Mouse (Mus musculus) lung, postnatal 25 days (tissue): ENCODE results near the gene Cracr2a.
"Not testable (repeated sequence)": the region's sequence is repeated elsewhere in the genome, so short reads cannot be mapped to it uniquely, and the experiment has no call there.

Experiments used
- DNase-seq: peaks from one replicate; pipeline ENCODE4 v3.0.0; 2022; ENCODE audit warnings: low spot score

The Cracr2a gene

DNA sequence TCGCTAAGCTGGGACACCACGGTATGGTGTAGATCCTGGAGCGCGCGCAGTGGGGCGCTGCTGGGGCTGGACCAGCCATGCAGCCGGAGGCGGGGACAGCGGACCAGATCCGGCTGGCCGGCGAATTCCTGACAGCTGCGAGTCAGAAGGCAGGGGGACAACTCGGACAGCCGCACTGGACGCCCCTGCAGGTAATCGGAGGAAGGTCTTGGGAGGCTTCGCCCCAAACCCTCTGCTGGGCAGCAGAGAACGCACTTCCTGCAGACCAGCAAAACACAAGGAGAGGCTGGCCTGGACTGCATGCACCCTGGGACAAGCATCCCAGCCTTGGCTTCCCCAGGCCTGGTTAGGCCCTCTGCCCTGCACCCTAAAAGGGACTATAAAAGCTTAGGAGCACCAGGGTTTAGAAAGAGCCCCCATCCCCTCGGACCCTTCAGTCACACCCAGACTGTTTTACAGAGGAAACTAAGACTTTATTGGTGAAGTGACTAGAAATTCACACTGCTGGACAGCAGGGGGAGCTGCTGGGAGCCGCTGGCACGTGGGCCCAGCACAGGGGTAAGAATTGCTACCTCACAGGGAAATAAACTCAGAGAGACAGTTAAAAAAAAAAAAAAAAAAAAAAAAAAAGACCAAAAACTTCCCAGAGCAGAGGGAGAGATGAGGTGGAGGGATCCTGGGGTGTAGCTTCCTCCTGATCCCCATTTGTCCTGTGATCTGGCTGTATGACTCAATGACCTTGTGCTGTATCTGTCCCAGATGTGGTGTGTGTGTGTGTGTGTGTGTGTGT, at the start of gene Cracr2a:
Gene Cracr2a (plus strand): TSS at position 108 of the 790 bp plus-strand sequence.
- DNase-seq: peak; percentile 89

DNA sequence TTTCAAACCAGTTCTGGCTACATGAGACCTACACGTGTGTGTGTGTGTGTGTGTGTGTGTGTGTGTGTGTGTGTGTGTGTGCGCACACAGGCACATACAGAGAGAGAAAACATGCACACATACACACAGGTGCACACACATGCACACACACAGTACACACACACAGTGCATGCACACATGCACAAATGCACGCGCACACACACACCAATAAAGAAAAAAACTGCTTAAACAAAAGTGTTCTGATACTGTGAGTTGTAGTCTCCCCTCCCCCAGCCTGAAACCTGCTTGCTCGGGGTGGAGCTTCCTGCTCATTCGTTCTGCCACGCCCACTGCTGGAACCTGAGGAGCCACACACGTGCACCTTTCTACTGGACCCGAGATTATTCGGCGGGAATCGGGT, 47.4 kb upstream of the Cracr2a start:
- DNase-seq: not testable (repeated sequence)

DNA sequence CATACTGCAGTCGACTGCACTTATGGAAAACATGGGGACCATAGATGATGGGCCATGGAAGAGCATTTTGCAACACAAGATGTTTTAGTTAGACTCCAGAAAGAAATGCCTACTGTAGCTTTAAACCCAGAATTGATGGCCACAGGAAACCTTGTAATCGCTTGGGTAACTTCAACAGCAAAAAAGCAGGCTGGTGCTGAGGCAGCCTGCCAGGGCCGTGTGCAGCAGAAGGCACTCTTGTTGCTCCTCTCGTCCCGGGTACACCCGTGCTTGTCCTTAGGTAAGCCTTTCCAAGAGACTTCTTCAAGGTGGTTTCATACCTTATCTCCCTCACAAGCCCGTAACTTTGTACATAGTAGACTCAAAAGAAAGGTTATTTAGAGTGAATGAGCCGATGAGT, 40.0 kb upstream of the Cracr2a start:
- DNase-seq: no peak

DNA sequence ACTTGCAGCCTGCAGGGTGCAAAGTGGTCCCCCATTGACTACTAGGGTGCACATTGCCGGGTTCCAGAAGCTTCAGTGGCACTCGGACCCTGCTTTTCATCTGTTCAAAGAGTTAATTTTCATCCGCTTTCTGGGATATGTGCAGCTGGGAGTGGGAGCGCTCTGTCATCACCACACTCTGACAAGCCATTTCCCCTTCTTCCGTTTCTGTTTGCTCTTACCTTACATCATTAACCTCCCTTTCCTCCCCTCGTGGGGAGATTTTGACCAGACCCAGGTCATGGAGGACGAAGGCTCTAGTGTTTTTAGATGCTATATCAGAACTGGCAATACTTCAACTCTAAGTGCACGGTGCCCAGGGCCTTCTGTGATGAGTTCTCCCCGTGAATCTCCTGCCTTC, 38.8 kb upstream of the Cracr2a start:
- DNase-seq: no peak

DNA sequence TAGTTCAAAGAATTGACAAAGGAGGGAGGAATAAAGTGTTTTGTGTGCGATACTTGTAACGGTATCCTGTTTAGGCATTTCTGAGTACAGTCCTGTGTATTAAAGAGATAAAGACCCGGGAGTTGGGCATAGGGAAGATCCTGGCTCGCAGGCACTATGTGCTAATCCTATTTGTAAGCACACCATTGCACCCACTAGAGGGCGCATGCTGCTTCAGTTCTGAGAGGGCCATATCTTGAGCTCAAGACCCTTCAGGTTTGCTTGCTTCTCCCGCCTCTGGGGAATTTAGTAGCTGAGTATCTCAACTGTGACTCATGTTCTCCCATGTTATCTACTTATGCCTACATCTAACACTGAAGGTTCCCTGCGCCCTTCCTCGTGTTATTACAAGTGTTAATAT, 36.7 kb upstream of the Cracr2a start:
- peak; percentile 68 for DNase-seq

DNA sequence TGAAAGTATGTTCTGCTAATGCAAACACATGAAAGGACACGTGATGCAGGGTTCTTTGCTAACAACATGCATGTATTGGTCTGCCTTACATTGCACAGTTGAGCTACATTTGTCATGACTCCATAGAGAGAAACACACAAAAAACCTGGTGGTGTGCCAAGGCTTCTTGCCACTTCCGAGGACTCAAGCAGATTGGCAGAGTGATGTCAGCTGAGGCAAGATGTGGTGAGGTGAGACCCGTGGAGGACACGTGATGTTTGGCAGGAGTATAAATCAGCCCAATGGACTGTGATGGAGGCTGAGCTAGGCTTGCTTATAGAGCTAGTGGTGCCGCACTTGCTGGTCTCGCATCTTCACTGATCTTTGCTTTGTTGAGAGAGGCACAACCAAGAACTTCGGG, 32.5 kb upstream of the Cracr2a start:
- DNase-seq: no peak

DNA sequence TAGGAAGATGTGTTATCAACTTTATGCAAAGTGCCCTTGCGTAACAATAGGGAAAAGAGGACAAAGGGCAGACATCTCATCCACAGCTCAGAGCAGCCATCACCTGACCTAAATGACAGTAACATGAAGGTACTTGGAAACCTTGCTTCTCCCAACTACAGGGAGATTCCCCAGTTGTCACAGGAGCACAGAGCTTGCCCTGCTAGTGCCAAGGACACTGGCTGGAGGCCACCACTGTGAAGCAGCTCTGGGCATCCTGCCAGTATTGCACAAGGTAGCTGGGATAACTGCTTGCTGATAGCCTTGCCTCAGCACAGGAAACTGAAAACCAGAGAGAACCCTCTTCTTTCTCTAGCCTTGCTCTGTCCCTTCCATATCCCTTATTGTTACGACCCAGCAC, 31.7 kb upstream of the Cracr2a start:
- peak; percentile 88 for DNase-seq

DNA sequence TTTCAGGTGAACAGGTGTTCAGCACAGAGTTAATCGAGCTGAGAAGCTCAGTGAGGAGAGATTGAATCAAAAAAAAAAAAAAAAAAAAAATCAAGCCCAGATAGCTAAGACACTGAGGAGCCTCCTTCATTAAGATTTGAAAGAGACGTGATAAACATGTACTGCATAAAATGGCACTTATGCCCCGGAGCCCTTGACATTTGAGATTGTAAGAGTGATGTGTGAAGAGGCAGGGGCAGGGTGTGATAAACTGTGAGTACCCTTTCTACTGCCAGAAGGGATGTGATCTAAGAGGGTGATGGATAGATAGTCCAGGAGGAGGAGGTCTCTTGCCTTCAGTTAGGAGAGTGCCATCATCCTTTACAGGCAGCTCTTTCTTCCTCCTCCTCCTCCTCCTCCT, 30.9 kb upstream of the Cracr2a start:
- no peak for DNase-seq

DNA sequence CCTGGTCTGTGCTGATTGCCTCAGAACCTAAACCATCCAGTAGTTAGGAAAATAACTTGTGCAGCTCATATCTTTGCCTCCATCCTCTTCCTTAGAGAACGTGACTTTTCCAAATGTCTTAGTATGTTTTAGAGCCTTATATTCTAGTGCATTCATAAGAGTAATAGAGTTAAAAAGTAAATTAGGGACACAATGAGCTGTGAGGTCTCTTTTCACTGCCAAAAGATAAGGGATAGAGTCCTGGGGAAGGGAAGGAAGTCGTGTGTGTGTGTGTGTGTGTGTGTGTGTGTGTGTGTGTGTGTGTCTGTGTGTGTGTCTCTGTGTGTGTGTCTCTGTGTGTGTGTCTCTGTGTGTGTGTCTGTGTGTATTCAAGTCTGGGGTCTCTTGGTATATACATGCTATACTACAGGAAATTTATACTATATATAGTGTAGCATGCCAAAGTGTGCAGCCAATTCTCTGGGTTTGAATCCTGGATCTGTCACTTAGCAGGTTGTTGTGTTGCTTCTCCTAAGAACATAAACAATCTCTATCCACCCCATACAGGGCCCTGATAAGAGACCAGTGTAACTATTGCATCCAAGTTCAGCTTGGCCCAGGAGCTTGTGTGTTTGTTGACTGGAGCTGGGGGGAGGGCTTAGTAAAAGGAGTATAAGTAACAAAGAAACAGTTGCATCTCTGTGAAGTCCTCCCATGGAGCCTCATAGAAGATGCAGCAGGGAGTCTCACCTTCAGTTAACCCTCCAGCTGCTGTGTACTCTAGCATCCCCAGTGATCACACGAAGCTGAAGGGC, 29.5 kb upstream of the Cracr2a start:
- DNase-seq: no peak

DNA sequence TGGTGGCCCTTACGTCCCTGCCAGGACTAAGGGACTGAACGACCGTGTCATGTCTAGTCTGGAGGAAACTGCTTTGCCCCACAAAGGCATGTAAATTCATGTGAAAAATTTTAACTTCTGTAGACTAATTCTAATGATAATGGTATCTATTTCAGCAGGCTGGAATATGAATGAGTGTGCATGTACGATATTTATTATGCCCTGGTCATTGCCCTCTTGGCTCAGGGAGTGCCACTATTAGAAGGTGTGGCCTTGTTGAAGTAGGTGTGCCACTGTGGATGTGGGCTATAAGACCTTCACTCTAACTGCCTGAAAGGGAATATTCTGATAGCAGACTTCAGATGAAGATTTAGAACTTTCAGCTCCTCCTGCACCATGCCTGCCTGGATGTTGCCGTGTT, 28.8 kb upstream of the Cracr2a start:
- DNase-seq: no peak

DNA sequence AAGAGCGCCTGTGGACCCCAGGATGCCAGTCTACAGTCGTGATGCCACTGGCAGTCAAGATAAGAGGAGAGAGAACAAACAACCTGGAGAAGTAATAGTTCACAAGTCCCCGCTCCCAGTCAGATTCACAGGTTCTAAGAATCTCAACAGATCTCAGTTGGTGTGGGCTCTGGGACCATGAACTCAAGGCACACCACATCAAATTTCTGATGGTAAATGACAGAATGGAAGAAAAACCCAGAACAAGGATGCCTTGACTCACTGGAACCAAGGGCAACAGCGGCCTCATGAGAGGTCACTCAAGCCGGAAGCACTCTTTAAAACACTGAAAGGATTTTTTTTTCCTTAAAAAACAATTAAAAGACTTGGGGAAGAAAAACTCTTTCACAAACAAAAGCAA, 27.4 kb upstream of the Cracr2a start:
- DNase-seq: no peak

DNA sequence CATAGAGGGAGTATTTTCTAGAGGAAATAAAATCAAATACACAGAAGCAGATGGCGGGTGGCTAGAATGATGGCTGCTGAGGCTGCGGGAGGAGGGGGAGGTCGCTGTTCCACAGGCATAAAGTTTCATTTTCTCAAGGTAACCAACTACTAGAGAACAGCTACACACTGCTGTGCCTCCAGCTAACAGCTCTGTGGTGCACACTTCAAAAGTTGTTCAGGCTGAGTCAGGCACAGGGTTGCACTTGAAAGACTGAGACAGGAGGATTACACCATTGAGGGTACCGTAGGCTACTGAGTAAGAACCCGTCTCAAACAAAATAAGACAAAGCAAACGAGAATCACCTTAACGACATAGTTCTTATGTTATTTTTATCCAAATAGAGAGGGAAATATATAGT, 24.1 kb upstream of the Cracr2a start:
- DNase-seq: no peak

DNA sequence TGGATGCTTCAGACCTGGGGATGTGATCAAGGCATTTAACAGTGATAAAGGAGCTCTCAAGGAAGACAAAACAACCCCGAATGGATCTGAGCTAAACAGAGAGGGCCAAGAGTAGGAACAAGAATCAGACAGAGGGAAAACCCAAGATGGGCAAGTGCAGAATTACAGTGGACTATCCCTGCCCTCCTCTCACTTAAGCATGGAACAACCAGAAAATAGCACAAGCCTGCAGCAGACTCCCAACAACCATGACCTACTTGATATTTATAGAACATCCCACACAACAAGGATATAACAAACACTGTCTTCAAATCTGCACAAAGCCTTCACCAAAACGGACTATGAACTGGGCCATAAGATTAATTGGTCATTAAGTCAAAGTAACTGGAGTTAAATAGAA, 23.0 kb upstream of the Cracr2a start:
- DNase-seq: no peak

DNA sequence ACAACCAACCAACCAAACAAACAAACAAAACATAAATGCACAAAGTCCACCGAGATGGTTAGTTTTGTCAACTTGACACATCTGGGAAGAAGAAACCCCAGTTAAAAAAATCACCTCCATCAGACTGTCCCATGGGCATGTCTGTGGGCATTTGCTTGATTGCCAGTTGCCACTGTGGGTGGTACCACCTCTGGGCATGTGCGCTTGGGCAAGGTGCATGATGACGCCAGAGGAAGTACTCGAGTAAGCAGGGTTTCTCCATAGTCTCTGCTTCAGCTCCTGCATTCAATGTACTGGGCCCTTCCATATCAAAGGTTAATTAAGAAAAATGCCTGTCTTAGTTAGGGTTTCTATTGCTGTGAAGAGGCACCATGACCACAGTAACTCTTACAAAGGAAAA, 21.9 kb upstream of the Cracr2a start:
- DNase-seq: no peak

DNA sequence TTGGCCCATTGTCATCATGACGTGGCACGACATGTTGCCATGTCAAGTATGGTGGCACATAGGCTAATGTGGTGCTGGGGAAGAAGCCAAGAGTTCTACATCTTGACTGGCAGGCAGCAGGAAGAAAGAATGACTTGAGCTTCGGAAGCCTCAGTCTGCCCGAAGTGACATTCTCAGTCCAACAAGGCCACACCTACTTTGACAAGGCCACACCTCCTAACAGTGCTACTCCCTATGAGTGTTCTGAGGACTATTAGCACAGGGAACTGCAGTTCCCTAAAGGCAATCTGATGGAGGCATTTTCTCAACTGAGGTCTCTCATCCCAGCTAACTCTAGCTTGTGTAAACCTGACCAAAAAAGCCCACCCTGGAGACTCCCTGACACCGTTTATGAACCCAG, 21.5 kb upstream of the Cracr2a start:
- DNase-seq: no peak

DNA sequence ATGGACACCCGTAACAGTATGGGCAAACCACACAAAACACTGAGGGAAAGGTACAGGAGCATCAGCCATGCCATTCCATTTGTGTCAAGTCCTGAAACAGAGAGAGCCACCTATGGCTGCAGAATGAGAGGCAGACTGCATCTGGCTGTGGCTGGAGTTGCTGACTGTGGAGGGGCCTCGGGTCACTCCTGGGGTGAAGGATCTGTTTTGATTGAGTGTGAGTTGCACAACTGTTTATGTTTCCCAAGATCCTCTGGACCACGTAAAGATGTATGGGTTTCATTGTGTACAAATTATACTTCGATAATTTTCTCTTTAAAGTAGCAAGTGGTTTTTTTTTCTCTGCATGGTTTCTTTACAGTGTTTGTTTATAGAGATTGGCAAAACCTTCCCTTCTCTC, 20.6 kb upstream of the Cracr2a start:
- no peak for DNase-seq

DNA sequence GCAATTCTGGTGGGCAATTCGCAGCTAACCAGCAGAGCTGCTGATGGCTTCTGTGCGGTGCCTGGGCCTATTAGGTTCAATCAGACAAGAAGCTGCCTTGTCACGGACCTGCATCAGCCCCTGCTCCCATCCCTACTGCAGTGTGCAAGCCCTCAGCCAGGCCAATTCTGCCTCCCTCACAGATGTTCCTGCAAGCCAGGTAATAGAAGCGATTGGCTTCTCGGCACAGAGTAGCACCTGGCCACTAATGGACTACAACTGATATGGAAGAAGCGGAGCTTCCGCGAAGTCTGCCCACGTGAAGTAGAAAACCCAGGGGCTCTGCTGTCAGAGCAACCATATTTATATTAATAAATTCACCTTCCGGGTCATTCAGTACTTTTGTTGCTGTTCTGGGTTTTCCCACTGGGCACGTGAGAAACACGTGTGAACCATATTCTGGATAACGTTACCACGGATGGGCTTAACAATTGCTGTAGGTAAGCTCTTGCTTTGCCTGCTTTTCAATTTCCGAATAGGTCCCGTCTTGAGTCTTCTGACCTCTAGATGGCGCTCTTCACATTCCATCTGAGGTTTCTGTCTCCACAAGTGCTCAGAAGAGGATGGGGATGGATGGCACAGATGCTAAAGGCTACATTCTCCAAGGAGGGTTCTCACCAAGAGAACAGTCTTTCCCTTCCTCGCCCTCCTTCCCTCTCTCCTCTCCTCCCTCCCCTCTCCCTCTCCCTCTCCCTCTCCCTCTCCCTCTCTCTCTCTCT, 19.3 kb upstream of the Cracr2a start:
- peak; percentile 79 for DNase-seq

DNA sequence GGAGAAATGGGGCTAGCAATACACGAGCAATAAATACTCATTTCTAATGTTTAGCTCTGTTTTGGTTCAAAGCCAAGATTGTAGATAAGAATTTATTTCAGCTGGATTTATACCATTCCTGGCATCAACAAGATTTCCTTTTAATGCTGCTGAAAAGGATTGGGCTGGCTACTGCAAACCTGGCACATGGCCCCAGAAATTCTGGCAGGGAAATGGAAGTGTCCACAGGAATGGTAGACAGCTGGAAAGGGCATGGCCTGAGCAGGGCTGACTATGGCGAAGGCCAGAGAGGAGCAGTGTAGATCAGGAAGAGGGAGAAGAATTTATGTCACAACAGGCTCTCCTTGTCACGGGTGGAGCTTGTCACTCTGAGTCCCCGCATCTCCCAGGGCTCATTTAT, 14.5 kb upstream of the Cracr2a start:
- DNase-seq: peak; percentile 60

DNA sequence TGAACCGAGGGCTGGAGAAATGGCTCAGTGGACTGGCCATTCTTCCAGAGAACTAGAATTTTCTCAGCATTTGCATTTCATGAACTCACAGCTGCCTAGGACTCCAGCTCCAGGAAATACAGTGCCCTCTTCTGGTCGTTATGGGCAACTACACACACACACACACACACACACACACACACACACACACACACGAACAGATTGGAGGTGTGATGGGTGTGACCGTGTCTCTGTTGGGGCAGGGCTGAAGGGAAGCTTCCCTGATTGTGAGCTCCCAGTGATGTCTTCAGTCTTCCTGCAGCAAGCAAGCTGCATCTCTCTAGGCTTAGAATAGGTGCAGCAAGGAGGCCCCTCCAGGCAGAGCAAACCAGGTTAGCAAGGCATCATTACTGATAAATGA, 8.2 kb upstream of the Cracr2a start:
- DNase-seq: no peak

DNA sequence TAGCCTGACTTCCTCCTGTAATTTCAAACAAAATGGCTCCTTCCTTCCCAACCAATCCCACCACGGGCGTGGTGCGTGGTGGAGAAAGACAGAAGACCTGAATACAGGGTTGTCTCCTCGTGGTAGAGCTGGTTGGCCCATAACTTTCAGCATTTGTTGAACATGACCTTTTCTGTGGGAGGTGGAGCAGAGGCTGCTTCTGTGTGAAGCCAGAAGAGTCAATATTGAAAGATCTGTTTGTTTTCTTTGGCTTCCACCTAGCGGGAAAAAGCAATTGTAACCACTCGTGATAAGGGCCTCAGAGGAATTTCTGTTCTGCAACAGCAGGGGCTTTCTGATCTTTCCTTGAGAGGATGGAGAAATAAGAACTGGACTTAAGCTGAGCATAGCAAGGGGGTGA, 5.6 kb upstream of the Cracr2a start:
- DNase-seq: peak; percentile 88

DNA sequence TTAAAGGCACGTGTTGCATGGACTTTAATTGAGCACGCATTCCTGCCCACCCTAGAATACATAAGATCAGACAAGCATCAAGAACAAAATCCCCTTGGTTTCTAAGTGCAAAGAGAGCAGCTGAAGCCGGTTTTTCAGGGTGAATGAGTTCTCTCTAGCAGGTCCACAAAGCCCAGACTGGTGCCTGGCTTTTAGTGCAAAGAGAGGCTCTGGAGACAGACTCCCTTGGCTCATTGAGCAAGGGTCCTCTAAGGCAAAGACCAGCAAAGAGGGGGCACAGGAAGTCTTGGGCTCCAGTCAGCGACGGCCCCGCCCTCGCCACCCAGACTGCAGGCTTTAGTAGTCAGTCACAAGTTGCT, 287 bp upstream of the Cracr2a start:
- no peak for DNase-seq

DNA sequence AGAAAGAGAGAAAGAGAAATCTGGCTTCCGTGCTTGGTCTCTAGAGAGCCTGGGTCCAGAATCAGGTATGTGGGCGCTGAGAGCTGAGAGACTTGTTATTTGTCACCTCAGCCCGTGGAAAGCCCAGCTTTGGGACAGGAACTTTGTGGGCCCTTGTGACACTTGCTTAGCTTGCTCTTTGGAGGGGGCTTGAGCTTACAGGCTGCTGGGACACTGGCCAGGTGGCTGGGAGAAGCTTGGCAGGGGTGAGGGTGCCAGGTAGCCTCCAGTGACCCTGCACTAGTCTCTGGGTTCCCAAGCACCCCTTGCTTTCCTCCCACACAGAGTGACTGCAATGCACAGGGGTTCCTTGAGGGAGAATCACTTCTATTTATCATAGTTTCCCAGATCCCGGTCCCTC, 2.4 kb downstream of the Cracr2a start:
- no peak for DNase-seq
